Mouse (Mus musculus) myocyte (in vitro differentiated cells): ENCODE measurements around the gene Nme8.

Experiments
- CEBPB ChIP-seq: IDR thresholded peaks from 2 replicates; pipeline ENCODE4 v1.6.1; 2011; ENCODE audit warnings: mild to moderate bottlenecking, moderate library complexity; ENCODE audit not compliant: poor library complexity, insufficient read depth, severe bottlenecking
- E2F4 ChIP-seq: IDR thresholded peaks from one replicate; pipeline ENCODE4 v1.6.1; 2011; ENCODE audit warnings: mild to moderate bottlenecking, control low read depth, moderate library complexity; ENCODE audit not compliant: insufficient read depth
- MAX ChIP-seq: IDR thresholded peaks from one replicate; pipeline ENCODE4 v1.6.1; 2011; ENCODE audit warnings: low read depth, mild to moderate bottlenecking, control low read depth
- MYOG ChIP-seq, 3 experiments: IDR thresholded peaks; one replicate each; pipeline ENCODE4 v1.6.1; 2011; ENCODE audit warnings: control low read depth in 2 of 3, low read depth in 2 of 3, mild to moderate bottlenecking in 2 of 3; ENCODE audit not compliant: insufficient read length in 2 of 3, control insufficient read depth in 1 of 3, insufficient read depth in 1 of 3
- POLR2A ChIP-seq: IDR thresholded peaks from one replicate; pipeline ENCODE4 v1.6.1; 2011; ENCODE audit warnings: low read depth, mild to moderate bottlenecking, control low read depth, moderate library complexity; ENCODE audit not compliant: insufficient read length
- REST ChIP-seq: IDR thresholded peaks from one replicate; pipeline ENCODE4 v1.6.1; 2011; ENCODE audit warnings: mild to moderate bottlenecking, control low read depth, moderate library complexity; ENCODE audit not compliant: insufficient read depth, insufficient read length
- TCF12 ChIP-seq: IDR thresholded peaks from one replicate; pipeline ENCODE4 v1.6.1; 2011; ENCODE audit warnings: mild to moderate bottlenecking, control low read depth; ENCODE audit not compliant: poor library complexity, insufficient read depth, severe bottlenecking
- TCF3 ChIP-seq: IDR thresholded peaks from one replicate; pipeline ENCODE4 v1.6.1; 2011; ENCODE audit warnings: low read depth, control low read depth; ENCODE audit not compliant: insufficient read length
- USF1 ChIP-seq: IDR thresholded peaks from one replicate; pipeline ENCODE4 v1.6.1; 2011; ENCODE audit warnings: low read depth, mild to moderate bottlenecking, control low read depth, moderate library complexity

DNA sequence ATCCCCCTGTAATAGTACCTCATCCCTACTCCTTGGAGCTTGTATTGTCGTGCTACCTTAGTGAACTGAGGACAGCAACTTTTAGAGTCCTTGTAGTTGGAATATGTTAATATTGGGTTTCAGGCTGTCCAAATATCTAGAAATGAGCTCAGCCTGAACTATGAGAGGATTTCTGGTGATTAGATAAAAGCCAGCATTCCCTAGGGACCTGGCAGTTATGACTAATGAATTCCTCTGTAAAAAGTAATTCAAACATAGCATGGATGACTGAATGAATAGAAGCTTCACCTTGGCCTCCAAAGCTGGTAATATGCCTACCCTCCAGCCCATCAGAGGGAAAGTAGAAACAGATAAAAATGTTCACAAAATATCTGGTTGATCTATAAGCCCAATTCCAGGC is 71.1 kb downstream of the Nme8 start:
- TF ChIP-seq POLR2A (no peak), MYOG (IDR thresholded peaks at IDR 0.05; ENCODE audit: control insufficient read depth in 1 of 3, insufficient read depth in 1 of 3, insufficient read length in 2 of 3, low read depth in 2 of 3) (no peak), E2F4 (no peak), REST (no peak), MAX (no peak), CEBPB (no peak), TCF12 (no peak), TCF3 (no peak), USF1 (no peak)
